Mouse (Mus musculus): ENCODE measurements around the gene Rab27a.

GRCm38 (mm10) chr9:73044146-73045079 lies at the start of gene Rab27a:
- TF ChIP-seq POLR2A (IDR thresholded peaks at IDR 0.05; ENCODE audit: control insufficient read depth, extremely low read depth, insufficient read depth, low read length, poor library complexity) (peak; percentile 33; the same call in 1 of the 2 replicates), CTCF (IDR thresholded peaks at IDR 0.05; ENCODE audit: borderline replicate concordance, control insufficient read depth, extremely low read depth, insufficient read depth, low read length, poor library complexity) (peak; percentile 90)
